Mouse (Mus musculus) liver, postnatal 0 days (tissue): Measurements from ENCODE around the gene Fam13a.

ENCODE experiments used
- CTCF ChIP-seq: sonication (generic); IDR thresholded peaks from 2 replicates; pipeline ENCODE4 v1.5.1; 2016; ENCODE audit warnings: antibody characterized with exemption, low read depth
- EP300 ChIP-seq: IDR thresholded peaks from 2 replicates; pipeline ENCODE4 v1.6.1; 2016; ENCODE audit warnings: antibody characterized with exemption, low read depth, mild to moderate bottlenecking

- no peak for TF ChIP-seq CTCF
- TF ChIP-seq EP300, result no peak
Observed at GRCm38 (mm10) chr6:58960523-58960922, 63.8 kb downstream of the Fam13a start.
